Comparison of ENCODE assay signal across 11 mouse cellular contexts in genomic region chr19:6377327-6378040, GRCm38 (mm10). TPM values are rescaled to one million over a fixed set of nuclear protein-coding genes. Genes with fewer than 3 reads are reported as not detected.
DNase-seq lines count a peak whose midpoint lies in the region; ATAC-seq and TF ChIP-seq lines count a peak whose summit lies in the region.
"Had no signal": no experiment of that assay in that cellular context is flagged by ENCODE, and none has a peak within 500 bp of the region (broad histone marks: within the 10 kb centered on the region; RNA-seq: fewer than 3 reads in every experiment).

No protein-coding gene starts in this region.

- no peak overlapping the region for H3K4me2 ChIP-seq in heart, embryonic 14.5 days (ENCODE audit: low read length)
- H3K4me2 ChIP-seq in neural tube, embryonic 13.5 days = no peak overlapping the region
- H3K4me2 ChIP-seq in lung, postnatal 0 days (replicated peaks; ENCODE audit: low read depth, low read length) = no peak overlapping the region

- 0 out of 2 replicates have a peak overlapping the region, but pooled peaks have one; percentile 1 for H3K9ac ChIP-seq in heart, embryonic 14.5 days (ENCODE audit: low read length)
- H3K9ac ChIP-seq in neural tube, embryonic 13.5 days = peak overlapping the region; percentile 14; the same call in 1 of the 2 replicates
- no peak overlapping the region for H3K9ac ChIP-seq in lung, postnatal 0 days (replicated peaks; ENCODE audit: low read depth)

- TF ChIP-seq CTCF in lung, postnatal 0 days (IDR thresholded peaks at IDR 0.05) = no peak

- no peaks in the 10 kb centered on the region for H3K9me3 ChIP-seq in heart, embryonic 14.5 days (ENCODE audit: control insufficient read depth, low read length)
- H3K9me3 ChIP-seq in hindbrain, embryonic 10.5 days = no peaks in the 10 kb centered on the region
- H3K9me3 ChIP-seq in neural tube, embryonic 13.5 days = no peaks in the 10 kb centered on the region
- no peaks in the 10 kb centered on the region for H3K9me3 ChIP-seq in lung, postnatal 0 days (ENCODE audit: low read length)
- H3K9me3 ChIP-seq: megakaryocyte, embryonic 14.5 days had no signal

- ATAC-seq in heart, embryonic 14.5 days (ENCODE audit: insufficient number of reproducible peaks, insufficient read depth, low FRiP score, low read depth) = no peak
- no peak for ATAC-seq in neural tube, embryonic 13.5 days (ENCODE audit: low read depth)
- ATAC-seq in lung, postnatal 0 days = no peak

- H3K27me3 ChIP-seq in heart, embryonic 14.5 days (ENCODE audit: control insufficient read depth, insufficient read depth, low read length) = no peaks in the 10 kb centered on the region
- H3K27me3 ChIP-seq in hindbrain, embryonic 10.5 days (ENCODE audit: insufficient read depth, poor library complexity, severe bottlenecking) = no peaks in the 10 kb centered on the region
- no peaks in the 10 kb centered on the region for H3K27me3 ChIP-seq in neural tube, embryonic 13.5 days
- no peaks in the 10 kb centered on the region for H3K27me3 ChIP-seq in lung, postnatal 0 days (replicated peaks; ENCODE audit: insufficient read depth, low read length)
- H3K27me3 ChIP-seq: megakaryocyte, embryonic 14.5 days had no signal

- DNase-seq in embryo, embryonic 10.5 days (ENCODE audit: low spot score) = peak; percentile 49
- no peak for DNase-seq in embryo, embryonic 11 days
- DNase-seq in heart, postnatal 4 days = no peak
- no peak for DNase-seq in hindbrain, embryonic 10.5 days (ENCODE audit: low spot score)
- no peak for DNase-seq in lung, postnatal 0 days (ENCODE audit: low spot score)
- no peak for DNase-seq in thymus, adult 18-20 months
- DNase-seq: left cerebral cortex, postnatal 4 days; thymus, adult 2 months had no signal

- 66% methylated on average over 11 of the region's 11 CpGs for WGBS in heart, embryonic 14.5 days
- WGBS in hindbrain, embryonic 10.5 days = 70% methylated on average over 11 of the region's 11 CpGs
- 34% methylated on average over 11 of the region's 11 CpGs for WGBS in neural tube, embryonic 13.5 days
- 83% methylated on average over 11 of the region's 11 CpGs for WGBS in lung, postnatal 0 days

- H3K36me3 ChIP-seq in heart, embryonic 14.5 days (ENCODE audit: control insufficient read depth, insufficient read depth, low read length) = peaks cover 73% of the 10 kb centered on the region
- H3K36me3 ChIP-seq in hindbrain, embryonic 10.5 days = peaks cover 85% of the 10 kb centered on the region
- H3K36me3 ChIP-seq in neural tube, embryonic 13.5 days = peaks cover 72% of the 10 kb centered on the region
- H3K36me3 ChIP-seq in lung, postnatal 0 days (ENCODE audit: insufficient read depth, low read length) = peaks cover 37% of the 10 kb centered on the region

- no peak overlapping the region for H3K4me3 ChIP-seq in heart, embryonic 14.5 days (ENCODE audit: control insufficient read depth in 1 of 2, insufficient read depth in 1 of 2, low read depth in 1 of 2, low read length in 2 of 2)
- no peak overlapping the region for H3K4me3 ChIP-seq in hindbrain, embryonic 10.5 days
- no peak overlapping the region for H3K4me3 ChIP-seq in neural tube, embryonic 13.5 days
- no peak overlapping the region for H3K4me3 ChIP-seq in lung, postnatal 0 days (ENCODE audit: low read depth, low read length)
- H3K4me3 ChIP-seq: megakaryocyte, embryonic 14.5 days had no signal

- H3K4me1 ChIP-seq in heart, embryonic 14.5 days (ENCODE audit: control insufficient read depth in 2 of 2, insufficient read depth in 2 of 2, low read length in 2 of 2) = peaks cover 6 to 22% of the 10 kb centered on the region in 2 experiments
- peaks cover 22% of the 10 kb centered on the region for H3K4me1 ChIP-seq in hindbrain, embryonic 10.5 days (replicated peaks)
- peaks cover 21% of the 10 kb centered on the region for H3K4me1 ChIP-seq in neural tube, embryonic 13.5 days (replicated peaks)
- H3K4me1 ChIP-seq in lung, postnatal 0 days (ENCODE audit: insufficient read depth, low read depth, low read length) = no peaks in the 10 kb centered on the region; the same call in 1 of the 2 replicates

- TF ChIP-seq EP300 in lung, postnatal 0 days (IDR thresholded peaks at IDR 0.05) = no peak

- peak overlapping the region; percentile 46 to 63 for H3K27ac ChIP-seq in heart, embryonic 14.5 days (replicated peaks in 1 of 2; ENCODE audit: control insufficient read depth in 1 of 2, insufficient read depth in 1 of 2, low read depth in 2 of 2, low read length in 2 of 2)
- H3K27ac ChIP-seq in hindbrain, embryonic 10.5 days = peak overlapping the region; percentile 42; the same call in 1 of the 2 replicates
- peak overlapping the region; percentile 75 for H3K27ac ChIP-seq in neural tube, embryonic 13.5 days (replicated peaks)
- no peak overlapping the region for H3K27ac ChIP-seq in lung, postnatal 0 days (ENCODE audit: low read length)

RNA-seq across cellular contexts. Expression of gene Pygm, which starts 6.7 kb away (rescaled TPM):
- polyA plus RNA-seq in heart, embryonic 14.5 days (2014; fragmentation: Nextera tagmentation; extraction: Ambion mirVana) = 225 and 226 TPM in 2 replicates
- total RNA-seq in heart, postnatal 4 days (2021) = 100 to 1,000 TPM; 455 to 466 TPM
- 1.3 and 1.9 TPM in 2 replicates for polyA plus RNA-seq in hindbrain, embryonic 10.5 days (2016; fragmentation: Nextera tagmentation; extraction: Ambion mirVana)
- polyA plus RNA-seq in neural tube, embryonic 13.5 days (2015; fragmentation: Nextera tagmentation; extraction: Ambion mirVana) = 5.7 and 6.3 TPM in 2 replicates
- polyA plus RNA-seq in lung, postnatal 0 days (2015; fragmentation: Nextera tagmentation; extraction: Ambion mirVana) = 20.5 and 32.1 TPM in 2 replicates

RNA-seq across cellular contexts. Expression of gene Sf1, which starts 14.0 kb away (rescaled TPM):
- polyA plus RNA-seq in heart, embryonic 14.5 days (2014; fragmentation: Nextera tagmentation; extraction: Ambion mirVana) = 86.9 and 93.1 TPM in 2 replicates
- 100 to 1,000 TPM; 181 to 188 TPM for total RNA-seq in heart, postnatal 4 days (2021)
- 198 and 221 TPM in 2 replicates for polyA plus RNA-seq in hindbrain, embryonic 10.5 days (2016; fragmentation: Nextera tagmentation; extraction: Ambion mirVana)
- 107 and 119 TPM in 2 replicates for polyA plus RNA-seq in neural tube, embryonic 13.5 days (2015; fragmentation: Nextera tagmentation; extraction: Ambion mirVana)
- polyA plus RNA-seq in lung, postnatal 0 days (2015; fragmentation: Nextera tagmentation; extraction: Ambion mirVana) = 48.1 and 49.5 TPM in 2 replicates

RNA-seq across cellular contexts. Expression of gene Rasgrp2, which starts 21.7 kb away (rescaled TPM):
- 44.8 and 48.9 TPM in 2 replicates for polyA plus RNA-seq in heart, embryonic 14.5 days (2014; fragmentation: Nextera tagmentation; extraction: Ambion mirVana)
- total RNA-seq in heart, postnatal 4 days (2021) = 10 to 100 TPM; 42.6 to 45.1 TPM
- 20.5 and 20.7 TPM in 2 replicates for polyA plus RNA-seq in hindbrain, embryonic 10.5 days (2016; fragmentation: Nextera tagmentation; extraction: Ambion mirVana)
- polyA plus RNA-seq in neural tube, embryonic 13.5 days (2015; fragmentation: Nextera tagmentation; extraction: Ambion mirVana) = 44.1 and 49.9 TPM in 2 replicates
- polyA plus RNA-seq in lung, postnatal 0 days (2015; fragmentation: Nextera tagmentation; extraction: Ambion mirVana) = 99.2 and 128 TPM in 2 replicates

RNA-seq across cellular contexts. Expression of gene Map4k2, which starts 36.5 kb away (rescaled TPM):
- polyA plus RNA-seq in heart, embryonic 14.5 days (2014; fragmentation: Nextera tagmentation; extraction: Ambion mirVana) = 9.0 and 13.0 TPM in 2 replicates
- total RNA-seq in heart, postnatal 4 days (2021) = 10 to 100 TPM; 37.5 to 42.8 TPM
- 13.1 and 14.7 TPM in 2 replicates for polyA plus RNA-seq in hindbrain, embryonic 10.5 days (2016; fragmentation: Nextera tagmentation; extraction: Ambion mirVana)
- 13.5 and 17.0 TPM in 2 replicates for polyA plus RNA-seq in neural tube, embryonic 13.5 days (2015; fragmentation: Nextera tagmentation; extraction: Ambion mirVana)
- polyA plus RNA-seq in lung, postnatal 0 days (2015; fragmentation: Nextera tagmentation; extraction: Ambion mirVana) = 22.5 and 25.0 TPM in 2 replicates

RNA-seq across cellular contexts. Expression of gene Nrxn2, which starts 41.0 kb away (rescaled TPM):
- polyA plus RNA-seq in heart, embryonic 14.5 days (2014; fragmentation: Nextera tagmentation; extraction: Ambion mirVana) = 0.12 and 0.66 TPM in 2 replicates
- 1 to 10 TPM; 3.5 to 3.7 TPM for total RNA-seq in heart, postnatal 4 days (2021)
- polyA plus RNA-seq in hindbrain, embryonic 10.5 days (2016; fragmentation: Nextera tagmentation; extraction: Ambion mirVana) = 4.4 and 13.2 TPM in 2 replicates
- polyA plus RNA-seq in neural tube, embryonic 13.5 days (2015; fragmentation: Nextera tagmentation; extraction: Ambion mirVana) = 24.0 and 28.9 TPM in 2 replicates
- polyA plus RNA-seq in lung, postnatal 0 days (2015; fragmentation: Nextera tagmentation; extraction: Ambion mirVana) = 3.8 and 4.7 TPM in 2 replicates
